Mouse (Mus musculus) MEL (cell line): ENCODE results near the gene Pfpl.

Experiments
- ELF1 ChIP-seq: IDR thresholded peaks from 2 replicates; pipeline ENCODE4 v1.6.1; 2014; ENCODE audit warnings: low read depth, mild to moderate bottlenecking, inconsistent platforms, low read length, improper control_type of control experiment, moderate library complexity
- ZKSCAN1 ChIP-seq: IDR thresholded peaks from 2 replicates; pipeline ENCODE4 v1.6.1; 2012; ENCODE audit warnings: low read depth, mild to moderate bottlenecking, inconsistent platforms, low read length, improper control_type of control experiment, moderate library complexity

GRCm38 (mm10) chr19:12475380-12476250 lies 47.9 kb downstream of the Pfpl start:
- TF ChIP-seq ZKSCAN1 (no peak), ELF1 (no peak)
